Comparison of ENCODE assay signal across 13 mouse cellular contexts in the genomic region with DNA sequence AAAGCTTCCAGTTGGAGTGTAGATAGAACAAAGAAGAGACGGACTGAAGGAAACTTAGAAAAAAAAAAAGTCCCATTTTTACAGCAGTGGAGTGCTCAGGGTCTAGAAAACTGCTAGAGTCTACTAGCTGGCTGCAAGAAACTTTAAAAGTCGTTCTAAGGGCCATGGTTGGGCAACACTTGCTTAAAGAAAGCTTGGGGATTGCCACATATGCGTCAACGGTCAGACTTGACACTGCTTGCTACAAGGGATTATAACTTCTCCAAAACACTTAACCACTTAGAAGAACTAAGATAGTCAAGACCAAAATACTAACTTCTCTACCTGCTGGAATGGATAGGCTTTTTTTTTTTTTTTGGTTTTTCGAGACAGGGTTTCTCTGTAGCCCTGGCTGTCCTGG. TPM values are rescaled to one million over a fixed set of nuclear protein-coding genes. Genes with fewer than 3 reads are reported as not detected.
DNase-seq lines count a peak whose midpoint lies in the region; ATAC-seq and TF ChIP-seq lines count a peak whose summit lies in the region.
"Had no signal": no experiment of that assay in that cellular context is flagged by ENCODE, and none has a peak within 500 bp of the region (broad histone marks: within the 10 kb centered on the region; RNA-seq: fewer than 3 reads in every experiment).

No protein-coding gene starts in this region.

- H3K36me3 ChIP-seq in heart, embryonic 13.5 days = 0 out of 2 replicates have a peak, but pooled peaks cover 2% of the 10 kb centered on the region
- H3K36me3 ChIP-seq in MEL (ENCODE audit: control insufficient read depth in 1 of 2, insufficient read depth in 2 of 2, low read length in 2 of 2) = peaks cover 0 to 33% of the 10 kb centered on the region in 2 experiments; a peak in 2 of 4 replicates
- no peaks in the 10 kb centered on the region for H3K36me3 ChIP-seq in midbrain, embryonic 15.5 days (replicated peaks)

- no peak overlapping the region for H3K4me2 ChIP-seq in heart, embryonic 13.5 days
- no peak overlapping the region for H3K4me2 ChIP-seq in midbrain, embryonic 15.5 days
- H3K4me2 ChIP-seq: forebrain, embryonic 13.5 days; limb, embryonic 12.5 days had no signal

- H3K9me3 ChIP-seq in heart, embryonic 13.5 days = no peaks in the 10 kb centered on the region
- no peaks in the 10 kb centered on the region for H3K9me3 ChIP-seq in MEL (replicated peaks; ENCODE audit: insufficient read depth, low read length)
- H3K9me3 ChIP-seq in midbrain, embryonic 15.5 days = no peaks in the 10 kb centered on the region
- H3K9me3 ChIP-seq: forebrain, embryonic 13.5 days; limb, embryonic 12.5 days; midbrain, embryonic 10.5 days had no signal

- peaks cover 40% of the 10 kb centered on the region for H3K79me2 ChIP-seq in MEL (ENCODE audit: control insufficient read depth, insufficient read depth, low read length, poor library complexity)

- ATAC-seq in heart, embryonic 13.5 days (ENCODE audit: extremely low read depth, insufficient number of reproducible peaks, low FRiP score, low TSS enrichment) = no peak
- ATAC-seq in activated CD4-positive, CD25-positive, alpha-beta regulatory T cell, adult 4 months = no peak
- ATAC-seq in midbrain, embryonic 15.5 days (replicated peaks) = no peak
- ATAC-seq: forebrain, embryonic 13.5 days had no signal

- H3K4me1 ChIP-seq in heart, embryonic 13.5 days = peaks cover 72% of the 10 kb centered on the region
- H3K4me1 ChIP-seq in MEL (ENCODE audit: control insufficient read depth in 1 of 2, insufficient read depth in 2 of 2, low read length in 2 of 2) = peaks cover 9 to 34% of the 10 kb centered on the region in 2 experiments
- H3K4me1 ChIP-seq in midbrain, embryonic 15.5 days = peaks cover 40% of the 10 kb centered on the region

- no peak for TF ChIP-seq POLR2A in MEL (IDR thresholded peaks at IDR 0.05; ENCODE audit: control insufficient read depth in 1 of 2, insufficient read depth in 1 of 2, low read depth in 1 of 2, low read length in 2 of 2, poor library complexity in 1 of 2)

- TF ChIP-seq EP300 in MEL (IDR thresholded peaks at IDR 0.05; ENCODE audit: low read depth in 1 of 2, low read length in 2 of 2) = no peak

- no peak for TF ChIP-seq CTCF in MEL (IDR thresholded peaks at IDR 0.05 in 2 of 3, conservative IDR thresholded peaks at IDR 0.05 in 1 of 3; ENCODE audit: control insufficient read depth in 1 of 3, insufficient read depth in 1 of 3, low read depth in 2 of 3, low read length in 3 of 3, poor library complexity in 1 of 3, severe bottlenecking in 1 of 3)

- no peak overlapping the region for H3K9ac ChIP-seq in heart, embryonic 13.5 days
- H3K9ac ChIP-seq in MEL (ENCODE audit: control insufficient read depth, low read depth, low read length, poor library complexity, severe bottlenecking) = no peak overlapping the region; the same call in 1 of the 2 replicates
- no peak overlapping the region for H3K9ac ChIP-seq in midbrain, embryonic 15.5 days
- H3K9ac ChIP-seq: forebrain, embryonic 13.5 days; limb, embryonic 12.5 days had no signal

- TF ChIP-seq RAD21 in MEL (IDR thresholded peaks at IDR 0.05; ENCODE audit: low read depth, low read length) = no peak

- intact Hi-C loops in heart, postnatal 14 days (cut with DNase I) = no loop called here

- H3K27ac ChIP-seq in heart, embryonic 13.5 days (replicated peaks) = peak overlapping the region; percentile 34
- H3K27ac ChIP-seq in MEL (ENCODE audit: control insufficient read depth, low read depth, low read length) = no peak overlapping the region
- no peak overlapping the region for H3K27ac ChIP-seq in midbrain, embryonic 15.5 days
- H3K27ac ChIP-seq: forebrain, embryonic 13.5 days; limb, embryonic 12.5 days; midbrain, embryonic 10.5 days had no signal

- no peak overlapping the region for H3K4me3 ChIP-seq in heart, embryonic 13.5 days
- H3K4me3 ChIP-seq in MEL (ENCODE audit: control insufficient read depth in 1 of 2, insufficient read depth in 1 of 2, low read depth in 2 of 2, low read length in 2 of 2) = no peak overlapping the region
- no peak overlapping the region for H3K4me3 ChIP-seq in midbrain, embryonic 15.5 days
- H3K4me3 ChIP-seq: forebrain, embryonic 13.5 days; limb, embryonic 12.5 days had no signal

- H3K27me3 ChIP-seq in heart, embryonic 13.5 days (replicated peaks) = no peaks in the 10 kb centered on the region
- no peaks in the 10 kb centered on the region for H3K27me3 ChIP-seq in MEL (ENCODE audit: control insufficient read depth in 1 of 2, insufficient read depth in 2 of 2, low read length in 2 of 2)
- H3K27me3 ChIP-seq in midbrain, embryonic 15.5 days (replicated peaks) = no peaks in the 10 kb centered on the region
- H3K27me3 ChIP-seq: forebrain, embryonic 13.5 days; limb, embryonic 12.5 days had no signal

- DNase-seq in heart, postnatal 14 days = no peak
- DNase-seq in MEL (ENCODE audit: low read depth, low spot score) = no peak
- DNase-seq in gonadal fat pad, adult 2 months (ENCODE audit: low read depth) = peak; percentile 84
- peak; percentile 81 for DNase-seq in lung, postnatal 36 days
- DNase-seq in frontal cortex, postnatal 14 days (ENCODE audit: low spot score in 2 of 2) = no peak
- DNase-seq: gastrocnemius, postnatal 10 days; kidney, postnatal 14 days had no signal

- WGBS in heart, embryonic 13.5 days = 72% methylated on average over 5 of the region's 5 CpGs
- WGBS in midbrain, embryonic 15.5 days = 87% methylated on average over 5 of the region's 5 CpGs

TF ChIP-seq in MEL, 35 proteins besides CTCF, POLR2A, EP300 and RAD21:
- no peak for TF ChIP-seq MEF2A (IDR thresholded peaks at IDR 0.05; ENCODE audit: extremely low read depth, insufficient replicate concordance, low read depth, low read length, poor library complexity, severe bottlenecking)
- peak; percentile 49 for TF ChIP-seq ZNF384 (IDR thresholded peaks at IDR 0.05; ENCODE audit: low read depth, low read length)
- TF ChIP-seq E2F4 (IDR thresholded peaks at IDR 0.05; ENCODE audit: borderline replicate concordance, low read depth, low read length) = no peak
- TF ChIP-seq TBP (IDR thresholded peaks at IDR 0.05; ENCODE audit: low read depth, low read length) = no peak

RNA-seq across cellular contexts. Expression of a gene that starts 7.9 kb away (rescaled TPM):
- 15.8 and 17.8 TPM in 2 replicates for polyA plus RNA-seq in heart, embryonic 13.5 days (2015; fragmentation: Nextera tagmentation; extraction: Ambion mirVana)
- total RNA-seq in heart, postnatal 14 days (2021) = 10 to 100 TPM; 11.4 to 12.0 TPM
- total RNA-seq in MEL (2012; rRNA removed) = 1.4 and 2.2 TPM in 2 replicates
- 10 to 100 TPM in 1 of 2 experiments, not detected in 1; 20.3 TPM for polyA plus RNA-seq in MEL (2012; ENCODE audit: insufficient read depth in 1 of 2, insufficient read length in 2 of 2, low read depth in 1 of 2, low replicate concordance in 2 of 2, missing spikeins in 1 of 2)
- polyA plus RNA-seq in gonadal fat pad, adult 2 months (2012; rRNA removed) = 11.6 and 19.8 TPM in 2 replicates
- polyA plus RNA-seq in activated CD4-positive, CD25-positive, alpha-beta regulatory T cell, adult 4 months (2017; shearing (Covaris generic)) = 10 to 100 TPM; 22.5 to 26.6 TPM
- polyA plus RNA-seq in midbrain, embryonic 15.5 days (2015; fragmentation: Nextera tagmentation; extraction: Ambion mirVana) = 16.2 and 17.3 TPM in 2 replicates

RNA-seq across cellular contexts. Expression of a gene that starts 31.0 kb away (rescaled TPM):
- 53.3 and 55.6 TPM in 2 replicates for polyA plus RNA-seq in heart, embryonic 13.5 days (2015; fragmentation: Nextera tagmentation; extraction: Ambion mirVana)
- 10 to 100 TPM; 14.1 to 15.0 TPM for total RNA-seq in heart, postnatal 14 days (2021)
- 41.7 and 55.7 TPM in 2 replicates for total RNA-seq in MEL (2012; rRNA removed)
- polyA plus RNA-seq in MEL (2012; ENCODE audit: insufficient read depth in 1 of 2, insufficient read length in 2 of 2, low read depth in 1 of 2, low replicate concordance in 2 of 2, missing spikeins in 1 of 2) = 10 to 100 TPM in 1 of 2 experiments, not detected in 1; 38.8 TPM
- 39.3 and 41.8 TPM in 2 replicates for polyA plus RNA-seq in gonadal fat pad, adult 2 months (2012; rRNA removed)
- 10 to 100 TPM; 25.6 to 33.4 TPM for polyA plus RNA-seq in activated CD4-positive, CD25-positive, alpha-beta regulatory T cell, adult 4 months (2017; shearing (Covaris generic))
- 28.7 and 29.7 TPM in 2 replicates for polyA plus RNA-seq in midbrain, embryonic 15.5 days (2015; fragmentation: Nextera tagmentation; extraction: Ambion mirVana)

RNA-seq across cellular contexts. Expression of a gene that starts 38.4 kb away (rescaled TPM):
- polyA plus RNA-seq in heart, embryonic 13.5 days (2015; fragmentation: Nextera tagmentation; extraction: Ambion mirVana) = 0.18 and 0.21 TPM in 2 replicates
- under 1 TPM; 0.07 to 0.12 TPM for total RNA-seq in heart, postnatal 14 days (2021)
- total RNA-seq in MEL (2012; rRNA removed) = 0.03 TPM in 1 of 2 replicates, not detected in the other
- polyA plus RNA-seq in MEL (2012; ENCODE audit: insufficient read depth in 1 of 2, insufficient read length in 2 of 2, low read depth in 1 of 2, low replicate concordance in 2 of 2, missing spikeins in 1 of 2) = under 1 TPM in 1 of 2 experiments, not detected in 1; 0.04 TPM
- polyA plus RNA-seq in gonadal fat pad, adult 2 months (2012; rRNA removed) = 1.5 and 2.2 TPM in 2 replicates
- not detected for polyA plus RNA-seq in activated CD4-positive, CD25-positive, alpha-beta regulatory T cell, adult 4 months (2017; shearing (Covaris generic))
- 0.37 TPM in 1 of 2 replicates, not detected in the other for polyA plus RNA-seq in midbrain, embryonic 15.5 days (2015; fragmentation: Nextera tagmentation; extraction: Ambion mirVana)

RNA-seq across cellular contexts. Expression of a gene that starts 46.9 kb away (rescaled TPM):
- polyA plus RNA-seq in heart, embryonic 13.5 days (2015; fragmentation: Nextera tagmentation; extraction: Ambion mirVana) = 0.79 and 1.0 TPM in 2 replicates
- total RNA-seq in heart, postnatal 14 days (2021) = 1 to 10 TPM in 1 of 2 experiments, under 1 TPM in 1; 0.88 to 1.8 TPM
- total RNA-seq in MEL (2012; rRNA removed) = 0.08 TPM in 1 of 2 replicates, not detected in the other
- under 1 TPM in 1 of 2 experiments, not detected in 1; 0.19 TPM for polyA plus RNA-seq in MEL (2012; ENCODE audit: insufficient read depth in 1 of 2, insufficient read length in 2 of 2, low read depth in 1 of 2, low replicate concordance in 2 of 2, missing spikeins in 1 of 2)
- 19.5 and 20.2 TPM in 2 replicates for polyA plus RNA-seq in gonadal fat pad, adult 2 months (2012; rRNA removed)
- under 1 TPM in 1 of 2 experiments, not detected in 1; 0.15 TPM for polyA plus RNA-seq in activated CD4-positive, CD25-positive, alpha-beta regulatory T cell, adult 4 months (2017; shearing (Covaris generic))
- polyA plus RNA-seq in midbrain, embryonic 15.5 days (2015; fragmentation: Nextera tagmentation; extraction: Ambion mirVana) = 0.17 and 0.30 TPM in 2 replicates
- total RNA-seq: gastrocnemius, postnatal 10 days had no signal

RNA-seq across cellular contexts. Expression of a gene that starts 54.9 kb away (rescaled TPM):
- polyA plus RNA-seq in heart, embryonic 13.5 days (2015; fragmentation: Nextera tagmentation; extraction: Ambion mirVana) = 16.0 and 19.2 TPM in 2 replicates
- 10 to 100 TPM; 10.2 to 11.6 TPM for total RNA-seq in heart, postnatal 14 days (2021)
- total RNA-seq in MEL (2012; rRNA removed) = 19.8 and 26.7 TPM in 2 replicates
- polyA plus RNA-seq in MEL (2012; ENCODE audit: insufficient read depth in 1 of 2, insufficient read length in 2 of 2, low read depth in 1 of 2, low replicate concordance in 2 of 2, missing spikeins in 1 of 2) = 10 to 100 TPM in 1 of 2 experiments, not detected in 1; 14.8 TPM
- polyA plus RNA-seq in gonadal fat pad, adult 2 months (2012; rRNA removed) = 19.6 and 21.0 TPM in 2 replicates
- polyA plus RNA-seq in activated CD4-positive, CD25-positive, alpha-beta regulatory T cell, adult 4 months (2017; shearing (Covaris generic)) = 10 to 100 TPM in 1 of 2 experiments, 1 to 10 TPM in 1; 5.4 to 10.6 TPM
- polyA plus RNA-seq in midbrain, embryonic 15.5 days (2015; fragmentation: Nextera tagmentation; extraction: Ambion mirVana) = 15.0 and 16.4 TPM in 2 replicates

Comparison
In these comparisons a context has a peak if more than half of its experiments do, and no peak if none do; other contexts are left out.
1. DNase-seq: peak in gonadal fat pad, adult 2 months (single experiment) and lung, postnatal 36 days (single experiment); none in heart, postnatal 14 days (0 of 2), MEL (single experiment) and frontal cortex, postnatal 14 days (0 of 2).